Mouse (Mus musculus): Measurements from ENCODE around the gene Lgr4. TPM values are rescaled to one million over a fixed set of nuclear protein-coding genes. Genes with fewer than 3 reads are reported as not detected.

The Lgr4 gene
- polyA plus RNA-seq, 1 experiment from 2014 or later, result 6.8 TPM

DNA sequence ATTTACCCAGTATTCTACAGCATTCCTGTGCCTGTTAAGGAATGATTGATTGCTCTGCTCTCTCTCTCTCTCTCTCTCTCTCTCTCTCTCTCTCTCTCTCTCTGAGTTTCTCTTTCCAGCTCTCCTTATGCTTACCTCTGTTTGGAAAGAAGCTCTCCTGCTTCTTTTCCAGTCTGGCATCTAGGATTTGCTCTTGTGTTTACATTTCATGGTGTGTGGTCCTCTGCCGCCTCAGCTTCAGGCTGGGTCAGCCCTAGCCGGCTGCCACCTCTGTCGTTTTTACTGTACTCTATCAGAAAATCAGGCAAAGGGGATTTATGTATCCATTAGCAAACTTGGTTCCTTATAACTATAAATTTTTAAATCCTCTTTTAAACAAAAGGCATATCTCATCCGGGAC lies 118.8 kb downstream of the Lgr4 start:
- Histone ChIP-seq H3K4me2 (ENCODE audit: low read length) (no peak overlapping the region), H3K27me3 (ENCODE audit: control insufficient read depth, insufficient read depth, low read depth, low read length) (no peaks in the 10 kb centered on the region), H3K4me1 (ENCODE audit: control insufficient read depth, insufficient read depth, low read length) (0 out of 2 replicates have a peak, but pooled peaks cover 2% of the 10 kb centered on the region), H3K9me3 (replicated peaks; ENCODE audit: control insufficient read depth, low read length, poor library complexity, severe bottlenecking) (no peaks in the 10 kb centered on the region), H3K27ac (ENCODE audit: low read length) (no peak overlapping the region), H3K9ac (ENCODE audit: low read depth, low read length) (no peak overlapping the region), H3K4me3 (ENCODE audit: low read depth, low read length) (no peak overlapping the region), H3K36me3 (ENCODE audit: control insufficient read depth, insufficient read depth, low read length) (peaks cover 8% of the 10 kb centered on the region; the same call in 1 of the 2 replicates)
- no peak for ATAC-seq
- WGBS, result 44% methylated on average over 4 of the region's 4 CpGs

DNA sequence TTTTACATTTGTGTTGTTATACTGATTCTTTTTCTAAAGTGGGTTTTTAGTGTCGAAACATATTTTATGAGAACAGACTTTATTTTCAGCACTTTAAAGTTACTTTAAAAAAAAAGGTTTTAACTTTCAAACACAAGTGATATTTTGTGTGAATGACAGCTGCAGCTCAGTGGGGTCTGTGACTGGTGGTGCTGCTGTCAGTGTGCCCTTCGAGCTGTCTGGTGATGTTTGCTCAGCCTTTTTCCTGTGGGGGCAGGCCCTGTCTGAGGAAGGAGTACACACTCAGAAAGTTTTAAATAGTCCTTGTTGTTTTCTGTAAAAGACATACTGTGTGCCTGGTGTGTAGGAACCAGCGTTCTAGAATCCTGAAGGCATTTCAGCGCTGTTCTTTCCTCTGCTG lies 119.2 kb downstream of the Lgr4 start:
- WGBS, result 79% methylated on average over 4 of the region's 4 CpGs
- no peak overlapping the region for H3K4me2 ChIP-seq (ENCODE audit: low read length)

DNA sequence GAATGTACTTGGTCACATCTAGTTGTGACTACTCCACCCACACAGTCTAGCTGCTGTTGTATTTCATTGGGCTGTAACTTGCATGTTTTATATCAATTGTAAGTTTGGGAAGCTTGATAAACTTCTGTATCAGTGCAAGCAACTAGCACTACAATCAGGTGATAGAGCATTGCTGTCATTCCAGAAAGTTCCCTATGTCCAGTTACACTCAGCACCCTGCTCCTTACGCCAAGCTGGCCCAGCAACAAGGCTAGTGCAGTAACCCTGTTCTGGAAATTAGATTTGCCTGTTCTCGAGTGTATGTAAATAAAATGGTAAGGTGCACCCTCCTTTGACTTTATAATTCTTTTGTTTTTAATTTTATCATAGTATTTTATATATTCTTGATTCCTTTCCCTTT lies 119.8 kb downstream of the Lgr4 start:
- no peak overlapping the region for H3K27ac ChIP-seq (ENCODE audit: low read length)
- H3K4me2 ChIP-seq (ENCODE audit: low read length), result no peak overlapping the region
- H3K27me3 ChIP-seq (ENCODE audit: control insufficient read depth, insufficient read depth, low read depth, low read length), result no peaks in the 10 kb centered on the region
- H3K36me3 ChIP-seq (ENCODE audit: control insufficient read depth, insufficient read depth, low read length), result peaks cover 8% of the 10 kb centered on the region; the same call in 1 of the 2 replicates
- 0 out of 2 replicates have a peak, but pooled peaks cover 2% of the 10 kb centered on the region for H3K4me1 ChIP-seq (ENCODE audit: control insufficient read depth, insufficient read depth, low read length)
- 92% methylated on average over 2 of the region's 2 CpGs for WGBS
- H3K9ac ChIP-seq (ENCODE audit: low read depth, low read length), result no peak overlapping the region
- no peak overlapping the region for H3K4me3 ChIP-seq (ENCODE audit: low read depth, low read length)
- ATAC-seq, result no peak
- H3K9me3 ChIP-seq (replicated peaks; ENCODE audit: control insufficient read depth, low read length, poor library complexity, severe bottlenecking), result no peaks in the 10 kb centered on the region

More for the DNA sequence above, 119.2 kb downstream of the Lgr4 start:
- no peak for ATAC-seq
- Histone ChIP-seq H3K4me1 (ENCODE audit: control insufficient read depth, insufficient read depth, low read length) (0 out of 2 replicates have a peak, but pooled peaks cover 2% of the 10 kb centered on the region), H3K9me3 (replicated peaks; ENCODE audit: control insufficient read depth, low read length, poor library complexity, severe bottlenecking) (no peaks in the 10 kb centered on the region), H3K4me3 (ENCODE audit: low read depth, low read length) (no peak overlapping the region), H3K27ac (ENCODE audit: low read length) (no peak overlapping the region), H3K9ac (ENCODE audit: low read depth, low read length) (no peak overlapping the region), H3K27me3 (ENCODE audit: control insufficient read depth, insufficient read depth, low read depth, low read length) (no peaks in the 10 kb centered on the region), H3K36me3 (ENCODE audit: control insufficient read depth, insufficient read depth, low read length) (peaks cover 8% of the 10 kb centered on the region; the same call in 1 of the 2 replicates)

DNA sequence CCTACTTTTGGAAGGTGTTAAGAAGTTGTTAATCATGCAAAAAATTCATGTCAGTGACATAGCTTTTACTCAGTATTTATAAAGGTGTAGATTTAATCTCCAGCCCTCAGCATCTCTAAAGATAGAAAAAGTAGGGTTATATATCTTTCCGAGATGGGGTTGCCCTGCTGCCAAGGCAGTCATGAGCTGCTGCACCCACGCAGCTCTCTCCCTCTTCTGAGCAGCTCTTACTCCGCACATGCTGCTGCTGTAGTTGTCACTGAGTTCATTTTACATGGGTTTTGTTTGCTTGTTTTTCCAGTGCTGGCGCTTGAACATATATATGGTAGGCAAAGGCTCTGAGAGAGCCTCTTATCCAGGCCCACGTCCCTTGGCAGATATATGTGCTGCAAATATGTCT lies 120.9 kb downstream of the Lgr4 start:
- Histone ChIP-seq H3K27me3 (ENCODE audit: control insufficient read depth, insufficient read depth, low read depth, low read length) (no peaks in the 10 kb centered on the region), H3K9ac (ENCODE audit: low read depth, low read length) (no peak overlapping the region), H3K4me3 (ENCODE audit: low read depth, low read length) (no peak overlapping the region), H3K9me3 (replicated peaks; ENCODE audit: control insufficient read depth, low read length, poor library complexity, severe bottlenecking) (no peaks in the 10 kb centered on the region), H3K4me1 (ENCODE audit: control insufficient read depth, insufficient read depth, low read length) (0 out of 2 replicates have a peak, but pooled peaks cover 2% of the 10 kb centered on the region), H3K4me2 (ENCODE audit: low read length) (no peak overlapping the region), H3K27ac (ENCODE audit: low read length) (no peak overlapping the region), H3K36me3 (ENCODE audit: control insufficient read depth, insufficient read depth, low read length) (peaks cover 3% of the 10 kb centered on the region; the same call in 1 of the 2 replicates)
- WGBS, result 90% methylated on average over 5 of the region's 5 CpGs
- ATAC-seq, result no peak

DNA sequence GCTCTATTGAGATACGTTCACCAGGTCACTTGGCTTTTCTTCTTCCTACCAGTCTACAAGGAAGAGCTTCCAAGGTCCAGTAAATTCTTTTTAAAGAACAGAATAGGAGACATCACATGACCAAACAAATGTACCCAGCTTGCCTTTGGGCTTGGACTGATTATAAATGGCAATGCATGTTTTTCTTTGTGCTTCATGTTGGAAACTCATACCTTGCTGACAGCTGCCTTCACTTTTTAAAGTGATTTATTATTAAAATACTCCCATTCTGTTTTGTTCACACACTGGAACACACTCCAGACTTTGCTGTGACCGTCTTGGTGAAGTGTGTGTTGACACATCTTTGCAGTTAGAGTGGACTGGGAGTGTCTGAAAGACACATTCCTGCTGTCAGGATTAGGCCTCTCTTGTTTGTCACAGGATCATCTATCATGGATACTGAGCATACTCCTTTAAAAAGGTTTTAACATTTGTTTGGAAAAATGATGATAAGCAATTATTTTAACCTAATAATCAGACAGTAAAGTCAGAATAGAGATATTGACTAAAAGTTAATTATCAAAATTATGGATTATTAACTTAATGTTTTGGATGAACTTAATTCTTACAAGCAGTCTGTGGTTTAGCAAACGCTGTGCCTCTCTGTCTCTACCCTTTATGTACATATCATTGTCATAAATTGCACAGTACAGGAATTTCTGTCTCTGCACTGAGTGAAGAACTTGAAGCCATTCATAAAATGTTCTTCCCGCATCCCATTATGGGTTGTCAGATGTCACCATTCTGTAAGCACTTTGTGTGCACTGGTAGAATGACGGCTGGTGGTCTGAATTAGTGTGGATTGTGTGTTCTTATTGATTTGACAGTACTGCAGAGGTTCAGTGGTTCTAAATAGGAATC lies 125.7 kb downstream of the Lgr4 start:
- no peak overlapping the region for H3K4me3 ChIP-seq (ENCODE audit: low read depth, low read length)
- no peak overlapping the region for H3K4me2 ChIP-seq (ENCODE audit: low read length)
- H3K4me1 ChIP-seq (ENCODE audit: control insufficient read depth, insufficient read depth, low read length), result no peaks in the 10 kb centered on the region
- no peak overlapping the region for H3K27ac ChIP-seq (ENCODE audit: low read length)
- WGBS, result 67% methylated on average over 5 of the region's 5 CpGs
- H3K9me3 ChIP-seq (replicated peaks; ENCODE audit: control insufficient read depth, low read length, poor library complexity, severe bottlenecking), result no peaks in the 10 kb centered on the region
- H3K27me3 ChIP-seq (ENCODE audit: control insufficient read depth, insufficient read depth, low read depth, low read length), result no peaks in the 10 kb centered on the region
- H3K9ac ChIP-seq (ENCODE audit: low read depth, low read length), result no peak overlapping the region
- peaks cover 2% of the 10 kb centered on the region; the same call in 1 of the 2 replicates for H3K36me3 ChIP-seq (ENCODE audit: control insufficient read depth, insufficient read depth, low read length)
- no peak for ATAC-seq

DNA sequence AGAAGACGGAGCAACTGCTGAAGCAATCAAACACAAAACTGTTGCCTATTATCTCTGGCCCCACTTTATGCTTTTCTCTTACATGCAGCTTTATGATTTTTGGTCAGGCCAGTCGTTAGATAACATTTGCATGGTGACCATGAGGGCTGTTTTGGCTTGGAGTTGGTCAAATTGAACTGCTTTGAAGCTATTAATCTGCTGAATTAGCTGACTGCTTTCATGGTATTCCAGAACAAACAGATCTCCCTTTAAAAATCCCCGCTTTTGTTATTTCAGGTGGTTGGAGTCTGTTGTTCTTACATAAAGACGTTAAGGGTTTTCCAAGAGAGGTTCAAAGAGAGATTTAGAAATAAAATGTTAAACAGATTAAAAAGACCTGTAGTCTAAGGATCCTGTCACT lies 141.0 kb downstream of the Lgr4 start:
- no peaks in the 10 kb centered on the region for H3K4me1 ChIP-seq (ENCODE audit: control insufficient read depth, insufficient read depth, low read length)
- H3K9me3 ChIP-seq (replicated peaks; ENCODE audit: control insufficient read depth, low read length, poor library complexity, severe bottlenecking), result no peaks in the 10 kb centered on the region
- 33% methylated on average over 4 of the region's 4 CpGs for WGBS
- H3K4me3 ChIP-seq (ENCODE audit: low read depth, low read length), result no peak overlapping the region
- H3K9ac ChIP-seq (ENCODE audit: low read depth, low read length), result no peak overlapping the region
- no peaks in the 10 kb centered on the region for H3K36me3 ChIP-seq (ENCODE audit: control insufficient read depth, insufficient read depth, low read length)
- no peak overlapping the region for H3K4me2 ChIP-seq (ENCODE audit: low read length)
- no peaks in the 10 kb centered on the region for H3K27me3 ChIP-seq (ENCODE audit: control insufficient read depth, insufficient read depth, low read depth, low read length)
- no peak overlapping the region for H3K27ac ChIP-seq (ENCODE audit: low read length)
- ATAC-seq, result no peak

DNA sequence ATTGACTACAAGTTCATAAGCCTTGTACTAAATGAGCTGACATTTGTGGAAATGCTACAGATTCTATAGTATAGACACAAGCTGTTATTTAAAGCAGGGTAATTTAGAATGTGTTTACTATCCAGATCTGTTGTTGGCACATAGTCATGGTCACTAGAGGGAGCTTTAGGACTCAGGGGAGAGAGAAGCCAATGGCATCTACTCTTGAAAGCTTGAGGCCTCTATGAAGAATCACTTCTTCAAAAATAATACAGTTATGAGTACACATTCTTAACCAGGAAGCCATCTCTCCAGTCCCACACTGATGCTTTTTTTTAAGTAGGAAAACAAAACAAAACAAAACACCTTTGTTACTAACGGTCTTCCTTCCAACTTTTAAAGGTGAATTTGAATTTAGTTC lies 145.7 kb downstream of the Lgr4 start:
- Histone ChIP-seq H3K36me3 (ENCODE audit: control insufficient read depth, insufficient read depth, low read length) (no peaks in the 10 kb centered on the region), H3K4me2 (ENCODE audit: low read length) (no peak overlapping the region), H3K4me1 (ENCODE audit: control insufficient read depth, insufficient read depth, low read length) (no peaks in the 10 kb centered on the region), H3K9me3 (replicated peaks; ENCODE audit: control insufficient read depth, low read length, poor library complexity, severe bottlenecking) (no peaks in the 10 kb centered on the region), H3K27me3 (ENCODE audit: control insufficient read depth, insufficient read depth, low read depth, low read length) (no peaks in the 10 kb centered on the region), H3K27ac (ENCODE audit: low read length) (no peak overlapping the region), H3K9ac (ENCODE audit: low read depth, low read length) (no peak overlapping the region), H3K4me3 (ENCODE audit: low read depth, low read length) (no peak overlapping the region)
- ATAC-seq, result no peak
- 89% methylated on average over 1 of the region's 1 CpGs for WGBS

Other genes starting within 250 kb of the Lgr4 start
- gene Bdnf, start 242.9 kb upstream of the Lgr4 start, polyA plus RNA-seq (2015; fragmentation: Nextera tagmentation; extraction: Ambion mirVana), result 7.3 and 9.3 TPM in 2 replicates
- 256 and 261 TPM in 2 replicates for gene Lin7c, start 26.8 kb upstream of the Lgr4 start, polyA plus RNA-seq (2015; fragmentation: Nextera tagmentation; extraction: Ambion mirVana)
- gene Ccdc34, start 100.2 kb downstream of the Lgr4 start, polyA plus RNA-seq (2015; fragmentation: Nextera tagmentation; extraction: Ambion mirVana), result 28.7 and 29.0 TPM in 2 replicates